Mouse (Mus musculus) forebrain, embryonic 16.5 days (tissue): Measurements from ENCODE around the gene Wnt6. TPM values are rescaled to one million over a fixed set of nuclear protein-coding genes. Genes with fewer than 3 reads are reported as not detected.

Experiments used
- ATAC-seq: fragments of 200-750 bp; cut with Nextera tagmentation; 2 replicates; pipeline ENCODE4 v1.8.0; 2017; ENCODE audit warnings: mild to moderate bottlenecking, moderate library complexity
- H3K27ac ChIP-seq: fragments of 300-500 bp; sonication (generic); 2 replicates; pipeline ENCODE4 v1.5.1; 2014; ENCODE audit warnings: low read length, control low read depth
- H3K27me3 ChIP-seq: fragments of 300-500 bp; sonication (generic); replicated peaks from 2 replicates; pipeline ENCODE4 v1.6.1; 2014; ENCODE audit warnings: low read length; ENCODE audit not compliant: control insufficient read depth, insufficient read depth
- H3K36me3 ChIP-seq: fragments of 300-500 bp; sonication (generic); 2 replicates; pipeline ENCODE4 v1.6.1; 2014; ENCODE audit not compliant: control insufficient read depth, insufficient read depth
- H3K4me1 ChIP-seq: fragments of 300-500 bp; sonication (generic); replicated peaks from 2 replicates; pipeline ENCODE4 v1.6.1; 2014; ENCODE audit warnings: low read length; ENCODE audit not compliant: control insufficient read depth, insufficient read depth
- H3K4me2 ChIP-seq: fragments of 300-500 bp; sonication (generic); 2 replicates; pipeline ENCODE4 v1.6.1; 2014; ENCODE audit warnings: mild to moderate bottlenecking, low read length, control low read depth
- H3K4me3 ChIP-seq: fragments of 300-500 bp; sonication (generic); replicated peaks from 2 replicates; pipeline ENCODE4 v1.5.1; 2014; ENCODE audit warnings: mild to moderate bottlenecking, low read length, control low read depth
- H3K9ac ChIP-seq: fragments of 300-500 bp; sonication (generic); replicated peaks from 2 replicates; pipeline ENCODE4 v1.6.1; 2014; ENCODE audit warnings: low read depth, low read length, control low read depth
- H3K9me3 ChIP-seq: fragments of 300-500 bp; sonication (generic); 2 replicates; pipeline ENCODE4 v1.6.1; 2016; ENCODE audit warnings: low read length; ENCODE audit not compliant: control insufficient read depth
- WGBS: fragments of 180-500 bp; shearing (Covaris S2); extraction: QIAGEN DNeasy Blood & Tissue Kit; methylation state at CpG from one replicate; pipeline ENCODE4 v1.1.7; 2014; 5-methylcytosine and 5-hydroxymethylcytosine counted together
- polyA plus RNA-seq: library from polyadenylated mRNA; unstranded; fragments of >200 nt; fragmentation: Nextera tagmentation; extraction: Ambion mirVana; gene quantifications from 2 replicates; pipeline ENCODE4 v1.2.1, GENCODE M21; 2015

Gene Wnt6
- 3.6 and 4.5 TPM in 2 replicates for polyA plus RNA-seq

DNA sequence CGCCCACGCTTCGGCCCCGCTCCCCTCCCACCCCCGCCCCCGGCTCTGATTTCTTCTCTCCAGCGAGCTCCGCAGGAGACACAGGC is at the start of gene Wnt6:
Gene Wnt6 (plus strand): TSS at position 48 of the 86 bp plus-strand sequence.
- Histone ChIP-seq H3K9me3 (no peaks in the 10 kb centered on the region), H3K27ac (no peak within 1 kb of the TSS), H3K4me3 (peak within 1 kb of the TSS; percentile 48), H3K27me3 (peaks cover 68% of the 10 kb centered on the region), H3K4me1 (peaks cover 26% of the 10 kb centered on the region), H3K4me2 (peak within 1 kb of the TSS; percentile 72), H3K36me3 (no peaks in the 10 kb centered on the region), H3K9ac (peak within 1 kb of the TSS; percentile 50)
- no peak for ATAC-seq
- 0% methylated on average over 1 of the region's 8 CpGs for WGBS

DNA sequence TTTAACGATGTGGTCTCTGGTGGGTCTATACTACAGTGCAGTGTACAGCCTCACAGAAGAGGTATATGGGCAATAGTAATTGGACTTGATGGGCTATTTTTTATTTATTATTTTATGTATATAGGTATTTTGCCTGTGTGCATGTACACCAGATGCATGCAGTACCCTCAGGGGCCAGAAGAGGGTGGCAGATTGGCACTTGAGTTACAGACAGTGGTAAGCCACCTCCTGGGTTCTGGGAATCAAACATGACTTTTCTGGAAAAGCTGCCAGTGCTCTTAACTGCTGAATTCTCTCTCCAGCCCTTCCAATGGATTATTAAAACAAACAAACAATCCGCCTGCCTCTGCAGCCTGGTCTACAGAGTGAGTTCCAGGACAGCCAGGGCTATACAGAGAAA is 47.9 kb upstream of the Wnt6 start:
- Histone ChIP-seq H3K27me3 (no peaks in the 10 kb centered on the region), H3K4me3 (no peak overlapping the region), H3K27ac (no peak overlapping the region), H3K4me2 (no peak overlapping the region), H3K36me3 (no peaks in the 10 kb centered on the region), H3K9me3 (no peaks in the 10 kb centered on the region), H3K9ac (no peak overlapping the region), H3K4me1 (no peaks in the 10 kb centered on the region)
- 75% methylated on average over 2 of the region's 2 CpGs for WGBS
- no peak for ATAC-seq

- H3K4me2 ChIP-seq: no peak overlapping the region
- H3K27ac ChIP-seq: no peak overlapping the region
These were observed 45.6 kb upstream of the Wnt6 start for GRCm38 (mm10) chr1:74726114-74726513.

GRCm38 (mm10) chr1:74726674-74727073 is 45.0 kb upstream of the Wnt6 start:
- H3K36me3 ChIP-seq: no peaks in the 10 kb centered on the region
- no peak for ATAC-seq
- no peaks in the 10 kb centered on the region for H3K9me3 ChIP-seq
- H3K27ac ChIP-seq: no peak overlapping the region
- H3K4me3 ChIP-seq: no peak overlapping the region
- no peaks in the 10 kb centered on the region for H3K27me3 ChIP-seq
- 89% methylated on average over 5 of the region's 5 CpGs for WGBS
- H3K4me2 ChIP-seq: no peak overlapping the region
- H3K4me1 ChIP-seq: no peaks in the 10 kb centered on the region
- no peak overlapping the region for H3K9ac ChIP-seq

More at GRCm38 (mm10) chr1:74726114-74726513, 45.6 kb upstream of the Wnt6 start:
- no peak for ATAC-seq
- Histone ChIP-seq H3K36me3 (no peaks in the 10 kb centered on the region), H3K9me3 (no peaks in the 10 kb centered on the region), H3K9ac (no peak overlapping the region), H3K4me3 (no peak overlapping the region), H3K27me3 (no peaks in the 10 kb centered on the region), H3K4me1 (no peaks in the 10 kb centered on the region)
- 89% methylated on average over 5 of the region's 5 CpGs for WGBS

DNA sequence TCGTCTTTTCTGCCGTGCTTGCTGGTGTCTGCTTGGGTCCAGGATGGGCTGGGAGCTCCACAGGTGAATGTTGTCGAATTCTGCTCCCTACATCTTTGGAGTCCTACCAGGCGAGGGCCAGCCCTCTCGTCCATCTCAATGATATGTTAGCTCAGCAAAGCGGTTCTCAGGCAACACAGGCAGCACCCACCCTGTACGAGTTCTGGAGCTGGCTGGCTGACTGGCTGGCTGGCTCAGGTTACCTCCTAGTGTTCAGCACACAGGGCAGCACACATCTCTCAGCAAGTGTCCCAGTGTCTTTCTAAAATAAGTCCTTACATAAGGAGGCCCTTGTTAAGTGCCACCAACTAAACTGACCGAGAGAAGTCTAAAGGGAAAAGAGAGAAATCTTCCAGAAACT is 43.2 kb upstream of the Wnt6 start:
- Histone ChIP-seq H3K9me3 (no peaks in the 10 kb centered on the region), H3K36me3 (no peaks in the 10 kb centered on the region), H3K4me1 (no peaks in the 10 kb centered on the region), H3K27me3 (no peaks in the 10 kb centered on the region), H3K4me3 (no peak overlapping the region), H3K4me2 (no peak overlapping the region), H3K27ac (no peak overlapping the region), H3K9ac (no peak overlapping the region)
- ATAC-seq: no peak
- 79% methylated on average over 8 of the region's 8 CpGs for WGBS

DNA sequence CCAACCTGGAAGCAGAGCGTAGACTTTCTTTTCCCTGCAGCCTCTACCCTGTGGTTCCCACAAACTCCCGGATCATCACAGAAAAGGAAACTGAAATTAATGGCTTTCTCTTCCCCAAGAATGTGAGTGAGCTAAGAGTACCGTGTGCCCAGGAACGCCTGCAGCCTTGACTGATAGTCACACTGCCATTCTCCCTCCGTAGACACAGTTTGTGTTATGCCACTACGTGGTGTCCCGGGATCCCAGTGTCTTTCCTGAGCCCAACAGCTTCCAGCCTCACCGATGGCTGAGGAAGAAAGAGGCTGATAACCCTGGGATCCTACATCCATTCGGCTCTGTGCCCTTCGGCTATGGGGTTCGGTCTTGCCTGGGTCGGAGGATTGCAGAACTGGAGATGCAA is 34.7 kb upstream of the Wnt6 start:
- Histone ChIP-seq H3K36me3 (no peaks in the 10 kb centered on the region), H3K9ac (no peak overlapping the region), H3K4me1 (no peaks in the 10 kb centered on the region), H3K9me3 (no peaks in the 10 kb centered on the region), H3K27me3 (no peaks in the 10 kb centered on the region), H3K4me3 (no peak overlapping the region), H3K4me2 (no peak overlapping the region), H3K27ac (no peak overlapping the region)
- 90% methylated on average over 12 of the region's 12 CpGs for WGBS
- no peak for ATAC-seq

DNA sequence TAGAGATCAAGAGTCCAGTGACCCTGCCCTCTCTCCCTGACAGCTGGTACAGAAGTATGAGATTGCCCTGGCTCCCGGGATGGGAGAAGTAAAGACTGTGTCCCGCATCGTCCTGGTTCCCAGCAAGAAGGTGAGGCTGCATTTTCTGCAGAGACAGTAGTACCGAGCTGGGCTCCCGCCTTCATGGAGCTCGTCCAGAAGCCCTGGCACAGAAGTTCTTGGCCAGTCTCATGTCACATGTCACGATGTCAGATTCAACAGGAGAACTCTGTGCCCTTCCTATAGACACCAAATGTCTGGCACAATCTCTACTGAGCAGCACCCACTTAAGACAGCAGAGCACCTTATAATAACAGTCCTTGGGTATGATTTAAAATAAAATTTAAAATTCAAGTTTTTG is 34.2 kb upstream of the Wnt6 start:
- Histone ChIP-seq H3K27ac (no peak overlapping the region), H3K4me2 (no peak overlapping the region), H3K36me3 (no peaks in the 10 kb centered on the region), H3K27me3 (no peaks in the 10 kb centered on the region), H3K4me1 (no peaks in the 10 kb centered on the region), H3K4me3 (no peak overlapping the region), H3K9me3 (no peaks in the 10 kb centered on the region), H3K9ac (no peak overlapping the region)
- WGBS: 86% methylated on average over 7 of the region's 7 CpGs
- no peak for ATAC-seq

- Histone ChIP-seq H3K36me3 (no peaks in the 10 kb centered on the region), H3K27ac (no peak overlapping the region), H3K9me3 (no peaks in the 10 kb centered on the region), H3K4me3 (no peak overlapping the region), H3K9ac (no peak overlapping the region), H3K4me1 (no peaks in the 10 kb centered on the region), H3K4me2 (no peak overlapping the region), H3K27me3 (no peaks in the 10 kb centered on the region)
- ATAC-seq: no peak
- WGBS: 74% methylated on average over 7 of the region's 7 CpGs
These were observed 30.8 kb upstream of the Wnt6 start for GRCm38 (mm10) chr1:74740846-74741245.

DNA sequence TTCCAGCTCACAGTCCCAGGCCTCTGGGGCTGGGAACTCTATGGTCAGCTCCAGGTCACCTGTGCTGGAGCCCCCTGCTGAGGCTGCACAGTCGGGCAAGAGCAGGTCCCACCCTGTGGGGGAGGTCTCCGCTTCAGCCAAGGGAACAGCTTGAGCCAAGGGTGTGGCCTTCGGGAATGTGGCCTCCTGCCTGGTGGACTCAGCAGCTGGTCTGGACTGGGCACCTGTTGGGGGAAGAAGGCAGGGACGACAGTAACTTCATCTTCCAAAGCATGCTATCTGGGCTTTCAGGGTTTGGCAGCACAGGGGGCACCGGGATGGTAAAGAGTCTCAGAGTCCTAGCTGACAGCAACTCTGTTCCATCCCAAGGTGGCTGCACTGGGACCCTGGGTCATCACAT is 24.4 kb upstream of the Wnt6 start:
- ATAC-seq: no peak
- Histone ChIP-seq H3K4me2 (no peak overlapping the region), H3K27ac (no peak overlapping the region), H3K9ac (no peak overlapping the region), H3K9me3 (no peaks in the 10 kb centered on the region), H3K4me1 (0 out of 2 replicates have a peak, but pooled peaks cover 3% of the 10 kb centered on the region), H3K36me3 (no peaks in the 10 kb centered on the region), H3K4me3 (no peak overlapping the region), H3K27me3 (no peaks in the 10 kb centered on the region)
- WGBS: 73% methylated on average over 5 of the region's 5 CpGs

- no peak for ATAC-seq
- no peak within 1 kb of the TSS; the same call in 1 of the 2 replicates for H3K9ac ChIP-seq
These were observed 22.9 kb upstream of the Wnt6 start, which contains the start of gene Prkag3 for GRCm38 (mm10) chr1:74748643-74749271. TSS of gene Prkag3 (minus strand) at chr1:74749221.

More at GRCm38 (mm10) chr1:74748643-74749271, 22.9 kb upstream of the Wnt6 start, which contains the start of gene Prkag3:
- WGBS: 9% methylated on average over 30 of the region's 30 CpGs
- no peak within 1 kb of the TSS for H3K4me3 ChIP-seq
- H3K36me3 ChIP-seq: no peaks in the 10 kb centered on the region
- H3K4me1 ChIP-seq: 0 out of 2 replicates have a peak, but pooled peaks cover 3% of the 10 kb centered on the region
- no peak within 1 kb of the TSS for H3K27ac ChIP-seq
- H3K27me3 ChIP-seq: no peaks in the 10 kb centered on the region
- H3K9me3 ChIP-seq: no peaks in the 10 kb centered on the region
- H3K4me2 ChIP-seq: peak within 1 kb of the TSS; percentile 41
